Mouse (Mus musculus) cerebellum, postnatal 14 days (tissue): ENCODE measurements around the gene Map3k20.

ENCODE experiments used
- DNase-seq, 2 experiments: peaks; one replicate each; pipeline ENCODE4 v3.0.0; 2021; ENCODE audit warnings: mixed read lengths in 2 of 2

Map3k20 gene

GRCm38 (mm10) chr2:72281971-72282370 is 3.5 kb upstream of the Map3k20 start:
- no peak for DNase-seq

GRCm38 (mm10) chr2:72282733-72283132 is 2.7 kb upstream of the Map3k20 start:
- DNase-seq: no peak

- no peak for DNase-seq
Observed at GRCm38 (mm10) chr2:72284689-72285088, 748 bp upstream of the Map3k20 start.

- DNase-seq: peak; percentile 38 to 46
Observed at GRCm38 (mm10) chr2:72285888-72286661, 638 bp downstream of the Map3k20 start.

- DNase-seq: no peak
Observed at GRCm38 (mm10) chr2:72287142-72287541, 1.7 kb downstream of the Map3k20 start.

GRCm38 (mm10) chr2:72288932-72289534 is 3.6 kb downstream of the Map3k20 start:
- DNase-seq: no peak

- DNase-seq: no peak
Observed at GRCm38 (mm10) chr2:72291103-72291502, 5.7 kb downstream of the Map3k20 start.

GRCm38 (mm10) chr2:72292573-72292972 is 7.1 kb downstream of the Map3k20 start:
- no peak for DNase-seq

GRCm38 (mm10) chr2:72294994-72295393 is 9.6 kb downstream of the Map3k20 start:
- DNase-seq: no peak

- no peak for DNase-seq
Observed at GRCm38 (mm10) chr2:72296984-72297715, 11.7 kb downstream of the Map3k20 start.

GRCm38 (mm10) chr2:72297716-72298082 is 12.3 kb downstream of the Map3k20 start:
- no peak for DNase-seq

GRCm38 (mm10) chr2:72298406-72298805 is 13.0 kb downstream of the Map3k20 start:
- peak; percentile 14 to 28 for DNase-seq

- no peak for DNase-seq
Observed at GRCm38 (mm10) chr2:72301194-72301916, 15.9 kb downstream of the Map3k20 start.

GRCm38 (mm10) chr2:72305738-72306137 is 20.3 kb downstream of the Map3k20 start:
- DNase-seq: no peak

GRCm38 (mm10) chr2:72308351-72308750 is 22.9 kb downstream of the Map3k20 start:
- DNase-seq: no peak

- DNase-seq: peak; percentile 8 to 10
Observed at GRCm38 (mm10) chr2:72308981-72309380, 23.5 kb downstream of the Map3k20 start.

GRCm38 (mm10) chr2:72311486-72311885 is 26.0 kb downstream of the Map3k20 start:
- DNase-seq: no peak

GRCm38 (mm10) chr2:72313312-72313711 is 27.9 kb downstream of the Map3k20 start:
- no peak for DNase-seq

- DNase-seq: no peak
Observed at GRCm38 (mm10) chr2:72318421-72318820, 33.0 kb downstream of the Map3k20 start.

- DNase-seq: no peak
Observed at GRCm38 (mm10) chr2:72319028-72319798, 33.8 kb downstream of the Map3k20 start.

GRCm38 (mm10) chr2:72320661-72321060 is 35.2 kb downstream of the Map3k20 start:
- no peak for DNase-seq

- no peak for DNase-seq
Observed at GRCm38 (mm10) chr2:72321591-72321990, 36.2 kb downstream of the Map3k20 start.
